Mouse (Mus musculus) forebrain, embryonic 10.5 days (tissue): ENCODE data around the gene Smpd4. TPM values are rescaled to one million over a fixed set of nuclear protein-coding genes. Genes with fewer than 3 reads are reported as not detected.
A peak's percentile ranks its signal among the peaks of the same experiment; 100 is the strongest.
"Not testable (repeated sequence)": the region's sequence is repeated elsewhere in the genome, so short reads cannot be mapped to it uniquely, and the experiment has no call there.

Experiments used
- DNase-seq: peaks from one replicate; pipeline ENCODE4 v3.0.0-alpha.2; 2017; ENCODE audit warnings: low spot score; ENCODE audit errors: extremely low spot score
- H3K27ac ChIP-seq: fragments of 300-500 bp; sonication (generic); 2 replicates; pipeline ENCODE4 v1.5.1; 2016; ENCODE audit warnings: mild to moderate bottlenecking
- H3K27me3 ChIP-seq: fragments of 300-500 bp; sonication (generic); 2 replicates; pipeline ENCODE4 v1.6.1; 2016; ENCODE audit warnings: mild to moderate bottlenecking; ENCODE audit not compliant: poor library complexity, severe bottlenecking
- H3K36me3 ChIP-seq: fragments of 300-500 bp; sonication (generic); replicated peaks from 2 replicates; pipeline ENCODE4 v1.6.1; 2016; ENCODE audit warnings: mild to moderate bottlenecking, moderate library complexity
- H3K4me1 ChIP-seq: fragments of 300-500 bp; sonication (generic); 2 replicates; pipeline ENCODE4 v1.6.1; 2016
- H3K4me3 ChIP-seq: fragments of 300-500 bp; sonication (generic); 2 replicates; pipeline ENCODE4 v1.5.1; 2016; ENCODE audit warnings: mild to moderate bottlenecking, moderate library complexity
- H3K9me3 ChIP-seq: fragments of 300-500 bp; sonication (generic); 2 replicates; pipeline ENCODE4 v1.6.1; 2016; ENCODE audit warnings: mild to moderate bottlenecking, moderate library complexity
- WGBS: fragments of 180-500 bp; shearing (Covaris S2); methylation state at CpG from one replicate; pipeline ENCODE4 v1.1.7; 2016; 5-methylcytosine and 5-hydroxymethylcytosine counted together
- polyA plus RNA-seq: library from polyadenylated mRNA; unstranded; fragments of >200 nt; fragmentation: Nextera tagmentation; extraction: Ambion mirVana; gene quantifications from 2 replicates; pipeline ENCODE4 v1.2.1, GENCODE M21; 2016

Gene Smpd4
- 65.6 and 66.6 TPM in 2 replicates for polyA plus RNA-seq

GRCm38 (mm10) chr16:17619198-17620105 lies at the start of gene Smpd4:
Gene Smpd4, plus strand, starts transcription at chr16:17619354.
- WGBS = 3% methylated on average over 60 of the region's 60 CpGs
- Histone ChIP-seq H3K9me3 (0 out of 2 replicates have a peak, but pooled peaks cover 2% of the 10 kb centered on the region), H3K4me3 (peak within 1 kb of the TSS; percentile 77), H3K4me1 (peaks cover 17% of the 10 kb centered on the region), H3K36me3 (peaks cover 35% of the 10 kb centered on the region), H3K27ac (peak within 1 kb of the TSS; percentile 91), H3K27me3 (no peaks in the 10 kb centered on the region)
- DNase-seq = peak; percentile 95

- H3K36me3 ChIP-seq = no peaks in the 10 kb centered on the region
- WGBS = 14% methylated on average over 45 of the region's 45 CpGs
- no peaks in the 10 kb centered on the region for H3K9me3 ChIP-seq
- H3K27me3 ChIP-seq = peaks cover 59% of the 10 kb centered on the region
- H3K27ac ChIP-seq = peak overlapping the region; percentile 54
- H3K4me3 ChIP-seq = peak overlapping the region; percentile 58
- DNase-seq = peak; percentile 17
- peaks cover 17% of the 10 kb centered on the region for H3K4me1 ChIP-seq
Observed at GRCm38 (mm10) chr16:17575870-17576824, 43.0 kb upstream of the Smpd4 start.

- Histone ChIP-seq H3K27me3 (peaks cover 59% of the 10 kb centered on the region), H3K36me3 (no peaks in the 10 kb centered on the region), H3K4me1 (peaks cover 17% of the 10 kb centered on the region), H3K27ac (no peak overlapping the region), H3K4me3 (peak overlapping the region; percentile 58), H3K9me3 (no peaks in the 10 kb centered on the region)
- WGBS = 18% methylated on average over 8 of the region's 8 CpGs
- DNase-seq = no peak
Observed at GRCm38 (mm10) chr16:17576825-17577215, 42.3 kb upstream of the Smpd4 start.

GRCm38 (mm10) chr16:17583064-17583463 lies 36.1 kb upstream of the Smpd4 start, which contains the start of gene Slc7a4:
Gene Slc7a4, minus strand, starts transcription at chr16:17583214.
- no peaks in the 10 kb centered on the region for H3K36me3 ChIP-seq
- no peak within 1 kb of the TSS for H3K4me3 ChIP-seq
- DNase-seq = peak; percentile 45
- H3K9me3 ChIP-seq = no peaks in the 10 kb centered on the region
- WGBS = 12% methylated on average over 8 of the region's 8 CpGs
- H3K4me1 ChIP-seq = no peaks in the 10 kb centered on the region
- peaks cover 8% of the 10 kb centered on the region for H3K27me3 ChIP-seq
- H3K27ac ChIP-seq = no peak within 1 kb of the TSS

GRCm38 (mm10) chr16:17584555-17584954 lies 34.6 kb upstream of the Smpd4 start:
- no peaks in the 10 kb centered on the region for H3K4me1 ChIP-seq
- WGBS = 85% methylated on average over 7 of the region's 7 CpGs
- no peaks in the 10 kb centered on the region for H3K36me3 ChIP-seq
- H3K27ac ChIP-seq = no peak overlapping the region
- no peak for DNase-seq
- no peak overlapping the region for H3K4me3 ChIP-seq
- no peaks in the 10 kb centered on the region for H3K27me3 ChIP-seq
- H3K9me3 ChIP-seq = peaks cover 9% of the 10 kb centered on the region; the same call in 1 of the 2 replicates

- Histone ChIP-seq H3K36me3 (no peaks in the 10 kb centered on the region), H3K4me1 (no peaks in the 10 kb centered on the region), H3K27me3 (no peaks in the 10 kb centered on the region), H3K9me3 (peaks cover 12% of the 10 kb centered on the region; the same call in 1 of the 2 replicates), H3K4me3 (no peak overlapping the region), H3K27ac (no peak overlapping the region)
- no peak for DNase-seq
- 59% methylated on average over 2 of the region's 2 CpGs for WGBS
Observed at GRCm38 (mm10) chr16:17590731-17591130, 28.4 kb upstream of the Smpd4 start.

GRCm38 (mm10) chr16:17600944-17601562 lies 18.1 kb upstream of the Smpd4 start:
- H3K4me3 ChIP-seq = no peak overlapping the region
- H3K27ac ChIP-seq = no peak overlapping the region
- no peak for DNase-seq
- WGBS = 74% methylated on average over 3 of the region's 3 CpGs
- H3K36me3 ChIP-seq = no peaks in the 10 kb centered on the region
- no peaks in the 10 kb centered on the region for H3K9me3 ChIP-seq
- no peaks in the 10 kb centered on the region for H3K27me3 ChIP-seq
- no peaks in the 10 kb centered on the region for H3K4me1 ChIP-seq

- Histone ChIP-seq H3K4me3 (no peak overlapping the region), H3K9me3 (peaks cover 4% of the 10 kb centered on the region; the same call in 1 of the 2 replicates), H3K27ac (no peak overlapping the region), H3K4me1 (no peaks in the 10 kb centered on the region), H3K27me3 (no peaks in the 10 kb centered on the region), H3K36me3 (no peaks in the 10 kb centered on the region)
- no peak for DNase-seq
- 68% methylated on average over 4 of the region's 4 CpGs for WGBS
Observed at GRCm38 (mm10) chr16:17604941-17605340, 14.2 kb upstream of the Smpd4 start.

GRCm38 (mm10) chr16:17605684-17606083 lies 13.5 kb upstream of the Smpd4 start:
- Histone ChIP-seq H3K4me1 (no peaks in the 10 kb centered on the region), H3K36me3 (no peaks in the 10 kb centered on the region), H3K27ac (no peak overlapping the region), H3K4me3 (no peak overlapping the region), H3K9me3 (peaks cover 4% of the 10 kb centered on the region; the same call in 1 of the 2 replicates), H3K27me3 (no peaks in the 10 kb centered on the region)
- 81% methylated on average over 5 of the region's 5 CpGs for WGBS
- no peak for DNase-seq

- H3K27ac ChIP-seq = no peak overlapping the region
- no peaks in the 10 kb centered on the region for H3K27me3 ChIP-seq
- no peaks in the 10 kb centered on the region for H3K36me3 ChIP-seq
- no peak for DNase-seq
- H3K9me3 ChIP-seq = peaks cover 6% of the 10 kb centered on the region; the same call in 1 of the 2 replicates
- no peak overlapping the region for H3K4me3 ChIP-seq
- WGBS = 79% methylated on average over 4 of the region's 4 CpGs
- H3K4me1 ChIP-seq = no peaks in the 10 kb centered on the region
Observed at GRCm38 (mm10) chr16:17611383-17611782, 7.8 kb upstream of the Smpd4 start.

- H3K27me3 ChIP-seq, H3K4me3 ChIP-seq, H3K27ac ChIP-seq, H3K9me3 ChIP-seq, DNase-seq, H3K4me1 ChIP-seq, H3K36me3 ChIP-seq: not testable (repeated sequence)
- WGBS = 94% methylated on average over 6 of the region's 6 CpGs
Observed at GRCm38 (mm10) chr16:17614740-17615139, 4.4 kb upstream of the Smpd4 start.

- H3K36me3 ChIP-seq = peaks cover 3% of the 10 kb centered on the region
- DNase-seq = no peak
- H3K27ac ChIP-seq = no peak overlapping the region
- peaks cover 17% of the 10 kb centered on the region for H3K4me1 ChIP-seq
- no peaks in the 10 kb centered on the region for H3K27me3 ChIP-seq
- no peak overlapping the region for H3K4me3 ChIP-seq
- 0 out of 2 replicates have a peak, but pooled peaks cover 2% of the 10 kb centered on the region for H3K9me3 ChIP-seq
- 94% methylated on average over 5 of the region's 5 CpGs for WGBS
Observed at GRCm38 (mm10) chr16:17616212-17616611, 2.9 kb upstream of the Smpd4 start.
